ENCODE assay signal across 8 mouse cellular contexts in the genomic region with DNA sequence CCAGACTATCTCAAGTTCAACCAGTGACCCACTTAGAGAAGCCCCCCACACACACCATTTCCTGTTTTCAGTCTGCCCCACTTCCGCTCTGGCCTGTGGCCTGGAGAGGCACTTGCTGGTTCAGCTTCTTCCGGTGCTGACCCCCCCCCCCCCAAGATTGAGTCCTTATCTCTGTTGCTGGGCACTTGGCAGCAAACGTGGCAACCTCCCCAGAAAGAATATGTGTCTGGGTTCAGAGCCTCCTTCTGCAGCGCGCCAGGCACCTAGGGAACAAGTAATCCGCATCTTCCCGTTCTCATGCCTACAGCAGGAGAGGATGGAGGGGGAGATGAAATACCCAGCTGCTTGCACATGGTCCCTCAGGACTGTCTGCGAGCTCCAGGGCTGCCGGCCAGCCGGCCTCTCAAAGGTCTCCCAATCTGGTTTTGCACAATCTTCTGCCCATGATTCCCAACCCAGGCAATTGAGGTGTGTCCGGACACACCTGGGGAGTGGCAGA. TPM values are rescaled to one million over a fixed set of nuclear protein-coding genes. Genes with fewer than 3 reads are reported as not detected.
DNase-seq lines count a peak whose midpoint lies in the region; ATAC-seq lines count a peak whose summit lies in the region.

No protein-coding gene starts in this region.

- no peak overlapping the region for H3K4me3 ChIP-seq in hindbrain, embryonic 15.5 days

- no peaks in the 10 kb centered on the region for H3K36me3 ChIP-seq in hindbrain, embryonic 15.5 days

- no peak overlapping the region for H3K9ac ChIP-seq in hindbrain, embryonic 15.5 days

- peak; percentile 53 to 73 for DNase-seq in lung, adult 18-20 months
- no peak for DNase-seq in lung, postnatal 25 days (ENCODE audit: low spot score)
- peak; percentile 81 for DNase-seq in lung, postnatal 10 days
- peak; percentile 71 to 80 for DNase-seq in thymus, postnatal 10 days (ENCODE audit: low spot score in 2 of 2)
- no peak for DNase-seq in layer of hippocampus, adult 9-10 months (ENCODE audit: low spot score)
- DNase-seq in layer of hippocampus, postnatal 25 days (ENCODE audit: extremely low spot score in 1 of 2, low spot score in 1 of 2), result no peak

- peak; percentile 57 for ATAC-seq in common myeloid progenitor, adult 5-6 weeks (replicated peaks; ENCODE audit: low read depth, poor library complexity, severe bottlenecking)
- ATAC-seq in hindbrain, embryonic 15.5 days (ENCODE audit: low FRiP score, low read depth), result no peak

- H3K27ac ChIP-seq in hindbrain, embryonic 15.5 days (replicated peaks), result no peak overlapping the region; the same call in 1 of the 2 replicates

- H3K9me3 ChIP-seq in hindbrain, embryonic 15.5 days, result no peaks in the 10 kb centered on the region

- H3K4me2 ChIP-seq in hindbrain, embryonic 15.5 days, result peak overlapping the region; percentile 19

- no peaks in the 10 kb centered on the region for H3K27me3 ChIP-seq in hindbrain, embryonic 15.5 days

- 36% methylated on average over 11 of the region's 11 CpGs for WGBS in hindbrain, embryonic 15.5 days

- H3K4me1 ChIP-seq in hindbrain, embryonic 15.5 days (replicated peaks), result peaks cover 43% of the 10 kb centered on the region

RNA-seq across cellular contexts. Expression of a gene that starts 4.0 kb away (rescaled TPM):
- 17.2 and 20.0 TPM in 2 replicates for total RNA-seq in common myeloid progenitor, adult 5-6 weeks (2017)
- 23.2 and 24.5 TPM in 2 replicates for polyA plus RNA-seq in hindbrain, embryonic 15.5 days (2015; fragmentation: Nextera tagmentation; extraction: Ambion mirVana)
- 10 to 100 TPM; 46.3 to 47.4 TPM for total RNA-seq in layer of hippocampus, postnatal 25 days (2021)

RNA-seq across cellular contexts. Expression of a gene that starts 32.3 kb away (rescaled TPM):
- total RNA-seq in common myeloid progenitor, adult 5-6 weeks (2017), result 15.7 and 21.4 TPM in 2 replicates
- 11.7 and 13.2 TPM in 2 replicates for polyA plus RNA-seq in hindbrain, embryonic 15.5 days (2015; fragmentation: Nextera tagmentation; extraction: Ambion mirVana)
- total RNA-seq in layer of hippocampus, postnatal 25 days (2021), result 10 to 100 TPM; 33.5 to 34.5 TPM

Comparison
In these comparisons a context has a peak if more than half of its experiments do, and no peak if none do; other contexts are left out.
1. DNase-seq: peak in lung, adult 18-20 months (2 of 2), lung, postnatal 10 days (single experiment) and thymus, postnatal 10 days (2 of 2); none in lung, postnatal 25 days (single experiment), layer of hippocampus, adult 9-10 months (single experiment) and layer of hippocampus, postnatal 25 days (0 of 2).